Mouse (Mus musculus) neural tube, embryonic 10.5 days (tissue): Measurements from ENCODE around the gene Tmem243.

Experiments used
- DNase-seq: peaks from one replicate; pipeline ENCODE4 v3.0.0-alpha.2; 2017; ENCODE audit warnings: low spot score; ENCODE audit errors: extremely low spot score

Gene Tmem243

DNA sequence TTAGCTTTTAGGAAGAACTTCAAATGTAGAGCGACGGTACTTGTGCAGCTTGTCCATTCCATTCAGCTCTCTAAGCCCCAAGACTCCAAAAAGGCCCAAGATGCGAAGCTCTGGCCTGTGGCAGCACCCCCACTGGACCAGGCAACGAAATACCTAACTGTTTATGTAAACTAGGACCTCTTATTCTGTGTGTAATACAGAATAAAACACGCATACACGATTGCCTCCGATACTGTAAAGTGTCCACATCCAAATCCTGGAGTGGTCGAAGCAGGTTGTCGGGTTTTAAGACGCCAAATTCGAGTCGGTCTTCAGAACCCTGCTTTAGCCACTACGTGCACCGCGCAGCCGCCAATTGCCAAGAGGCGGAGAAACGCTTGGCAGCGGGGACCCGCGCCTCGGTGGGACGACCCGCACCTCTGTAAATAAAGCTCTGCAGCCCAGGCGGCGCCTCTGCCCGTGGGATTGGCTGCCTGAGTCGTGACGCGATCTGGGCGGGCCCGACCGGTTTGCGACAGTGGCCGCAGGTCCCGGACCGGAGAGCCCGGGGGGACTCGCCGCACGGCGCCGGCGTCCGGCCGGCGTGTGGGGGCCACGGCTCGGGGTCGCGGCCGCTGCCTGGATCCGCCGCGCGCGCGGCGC, at the start of gene Tmem243:
TSS of gene Tmem243 (plus strand) at position 462 of the 642 bp plus-strand sequence.
- peak; percentile 94 for DNase-seq

DNA sequence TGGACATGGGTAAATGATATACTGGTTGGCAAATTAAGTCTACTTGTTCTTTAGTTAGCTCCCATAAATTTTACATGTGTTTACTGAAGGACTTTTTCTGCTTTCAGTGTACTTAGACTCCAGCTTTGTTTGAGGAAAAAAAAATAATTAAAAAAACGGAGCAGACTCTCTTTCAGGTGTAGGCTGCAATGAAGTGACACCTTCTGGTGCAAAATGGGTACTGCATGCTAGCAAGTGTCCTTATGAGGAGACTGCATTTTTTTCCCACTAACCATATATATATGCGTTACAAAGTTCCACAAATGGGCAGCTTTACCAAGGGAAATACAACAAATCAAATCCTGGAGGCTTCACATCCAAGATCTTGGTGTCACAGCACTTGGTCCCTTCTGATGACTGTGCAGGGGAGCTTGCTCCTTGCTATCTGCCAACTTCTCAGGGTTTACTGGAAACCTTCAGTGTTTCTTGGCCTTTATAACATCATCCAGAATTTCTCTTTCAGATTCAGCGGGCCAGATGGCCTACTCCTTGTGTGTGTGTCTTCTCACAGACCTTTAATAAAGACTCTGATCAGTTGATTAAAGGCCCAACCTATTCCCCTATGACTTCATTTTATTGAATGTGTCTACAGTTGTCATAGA, 44.3 kb upstream of the Tmem243 start:
- DNase-seq, result peak; percentile 34

DNA sequence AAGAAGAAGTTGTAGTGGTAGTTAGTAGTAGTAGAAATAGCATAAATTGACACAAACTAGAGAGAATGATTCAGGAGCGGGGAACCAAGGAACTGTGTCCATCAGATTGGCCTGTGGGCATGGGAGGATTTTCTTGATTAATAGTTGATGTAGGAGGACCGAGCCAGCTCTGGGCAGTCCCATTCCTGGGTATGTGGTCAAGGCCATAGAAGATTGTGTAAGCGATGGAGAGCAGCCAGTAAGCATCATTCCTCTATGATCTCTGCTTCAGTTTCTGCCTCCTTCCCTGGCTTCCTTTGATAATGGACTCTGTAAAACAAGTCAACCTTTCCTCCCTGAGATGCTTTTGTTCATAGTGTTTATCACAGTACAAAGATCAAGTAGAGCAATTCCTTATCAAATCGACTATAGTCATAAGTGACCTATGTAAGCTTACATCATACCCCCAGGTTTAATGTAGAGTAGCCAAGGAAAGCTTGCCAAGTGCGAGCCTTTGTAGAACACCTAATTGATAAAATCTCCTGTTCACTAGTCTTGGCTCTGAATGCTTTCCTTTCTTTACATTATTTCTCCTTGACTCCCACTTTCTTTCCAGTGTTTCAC, 43.1 kb upstream of the Tmem243 start:
- no peak for DNase-seq

DNA sequence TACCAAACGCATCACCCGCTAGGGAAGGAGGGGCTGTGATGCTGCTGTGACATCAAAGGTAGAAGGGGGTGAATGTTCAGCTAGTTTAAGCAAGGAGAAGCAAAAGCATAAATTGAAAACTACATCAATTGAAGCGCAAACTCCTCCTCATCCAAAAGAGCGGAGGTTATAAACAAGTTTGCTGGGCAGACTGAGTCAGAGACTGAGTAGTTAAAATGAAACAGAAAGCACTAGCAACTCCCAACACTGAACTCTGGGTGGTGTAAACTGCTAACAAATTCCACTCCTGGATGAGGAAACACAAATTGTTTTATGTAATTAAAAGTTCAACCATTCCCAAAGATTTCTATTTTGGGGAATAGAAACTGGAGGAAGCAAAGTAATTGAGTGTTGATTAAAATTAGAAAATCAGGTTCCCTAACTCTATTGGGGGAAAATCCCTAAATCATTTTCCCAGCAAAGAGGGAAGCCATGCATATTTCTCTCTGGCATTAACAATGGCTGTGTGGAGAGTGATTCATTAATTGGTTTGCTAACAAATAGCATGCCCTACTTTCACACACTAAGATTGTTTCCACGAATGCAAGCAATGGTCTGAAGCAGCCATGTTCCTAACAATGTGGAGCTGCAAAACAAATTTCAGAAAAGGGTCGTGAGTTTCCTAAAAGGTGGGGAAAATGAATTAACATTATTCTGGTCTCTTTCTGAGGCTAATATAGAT, 41.0 kb upstream of the Tmem243 start:
- DNase-seq, result no peak

DNA sequence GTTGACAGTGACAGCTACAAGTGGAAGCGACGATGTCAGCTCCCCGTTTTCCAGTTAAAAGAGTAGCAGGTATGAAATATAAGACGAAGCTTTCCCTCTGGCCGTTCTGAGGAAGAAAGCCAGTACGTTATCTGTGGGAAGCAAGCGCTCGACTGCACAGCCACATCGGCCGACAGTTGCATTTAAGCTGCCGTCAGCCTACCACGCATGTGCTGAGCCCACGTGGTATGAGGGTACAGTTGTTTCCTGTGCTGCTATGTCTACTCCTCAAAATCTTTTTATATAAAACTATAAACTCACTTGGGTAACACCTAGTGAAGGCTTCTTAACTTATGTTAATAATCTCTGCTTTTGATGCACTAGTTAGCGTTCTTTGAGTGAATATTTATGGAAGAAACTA, 40.2 kb upstream of the Tmem243 start:
- DNase-seq, result no peak

DNA sequence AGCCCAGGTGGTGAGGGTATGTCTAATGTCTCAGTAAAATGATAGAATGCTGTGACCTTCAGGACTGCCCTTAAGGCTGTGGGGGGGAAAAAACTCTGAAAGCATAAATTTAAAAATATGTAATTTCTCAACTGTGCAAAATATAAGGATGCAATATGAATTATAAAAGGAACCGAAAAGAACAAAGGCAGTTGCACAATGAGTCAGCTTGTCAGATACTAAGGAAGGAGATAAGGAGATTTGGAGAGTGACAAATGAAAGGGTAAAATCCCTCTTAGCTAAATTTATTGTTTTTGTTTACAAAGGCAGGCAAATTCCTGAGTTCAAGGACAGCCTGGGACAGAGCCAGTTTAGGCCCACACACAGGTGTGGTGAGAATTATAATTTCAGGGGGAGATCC, 36.3 kb upstream of the Tmem243 start:
- DNase-seq, result no peak

DNA sequence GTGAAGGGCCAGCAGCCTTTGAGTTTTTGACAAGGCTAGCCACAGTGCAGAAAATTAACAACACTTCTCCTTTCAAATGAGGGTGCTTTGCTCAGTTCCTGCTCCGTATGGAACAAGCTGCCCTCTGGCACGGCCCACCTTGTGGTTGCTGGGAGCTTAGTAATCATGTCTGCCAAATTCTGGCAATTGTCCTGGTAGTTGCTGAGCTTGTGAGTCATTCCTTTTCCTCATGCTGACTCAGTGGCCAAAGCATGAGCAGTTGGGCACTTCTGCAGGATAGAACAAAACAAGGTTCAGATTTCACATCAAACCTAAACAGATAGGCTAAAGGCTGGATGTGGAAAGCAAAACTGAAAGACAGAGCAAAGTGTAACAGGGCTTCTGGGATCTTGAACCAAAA, 31.6 kb upstream of the Tmem243 start:
- DNase-seq, result no peak

DNA sequence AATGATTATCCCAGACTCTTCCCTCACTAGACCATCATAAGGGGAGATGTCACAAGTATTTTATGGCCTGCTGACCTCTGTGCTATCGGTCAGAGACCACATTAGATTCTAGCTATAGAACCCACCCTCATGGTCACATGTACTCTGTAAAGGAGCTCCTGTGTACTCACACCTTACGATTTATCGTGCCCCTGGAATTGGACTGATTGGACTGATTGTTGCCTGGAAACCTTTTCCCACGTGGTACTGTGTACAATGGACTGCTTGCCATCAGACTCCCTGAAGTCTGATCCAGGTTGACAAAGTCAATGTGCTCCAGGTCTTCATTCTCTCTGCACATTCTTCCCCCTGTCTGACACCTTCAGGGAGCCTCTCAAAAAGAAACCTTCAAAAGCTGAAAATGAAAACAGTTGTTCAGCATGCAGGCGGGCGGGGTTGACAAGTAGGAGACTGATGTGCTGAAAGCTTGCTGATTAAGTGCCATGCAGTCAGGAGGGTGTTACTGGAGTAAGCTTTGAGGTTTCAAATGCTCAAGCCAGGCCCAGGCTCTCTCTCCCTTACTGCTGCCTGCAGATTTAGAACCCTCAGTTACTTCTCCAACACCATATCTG, 30.8 kb upstream of the Tmem243 start:
- no peak for DNase-seq

DNA sequence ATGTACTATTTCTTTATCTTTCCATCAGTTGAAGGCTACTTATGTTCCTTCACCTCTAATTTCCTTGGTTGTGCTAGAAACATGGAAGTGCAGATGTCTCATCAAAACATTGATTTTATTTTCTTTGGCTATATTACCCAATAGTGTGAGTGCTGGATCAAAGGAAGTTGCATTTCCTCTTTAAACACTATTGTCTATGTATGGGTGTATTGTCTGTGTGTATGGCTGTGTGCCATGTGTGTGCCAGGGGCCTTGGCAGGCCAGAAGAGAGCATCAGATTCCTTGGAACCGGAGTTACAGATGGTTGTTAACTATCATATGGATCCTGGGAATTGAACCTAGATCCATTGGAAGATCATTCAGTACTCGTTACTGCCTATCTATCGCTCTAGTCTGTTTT, 29.1 kb upstream of the Tmem243 start:
- no peak for DNase-seq

DNA sequence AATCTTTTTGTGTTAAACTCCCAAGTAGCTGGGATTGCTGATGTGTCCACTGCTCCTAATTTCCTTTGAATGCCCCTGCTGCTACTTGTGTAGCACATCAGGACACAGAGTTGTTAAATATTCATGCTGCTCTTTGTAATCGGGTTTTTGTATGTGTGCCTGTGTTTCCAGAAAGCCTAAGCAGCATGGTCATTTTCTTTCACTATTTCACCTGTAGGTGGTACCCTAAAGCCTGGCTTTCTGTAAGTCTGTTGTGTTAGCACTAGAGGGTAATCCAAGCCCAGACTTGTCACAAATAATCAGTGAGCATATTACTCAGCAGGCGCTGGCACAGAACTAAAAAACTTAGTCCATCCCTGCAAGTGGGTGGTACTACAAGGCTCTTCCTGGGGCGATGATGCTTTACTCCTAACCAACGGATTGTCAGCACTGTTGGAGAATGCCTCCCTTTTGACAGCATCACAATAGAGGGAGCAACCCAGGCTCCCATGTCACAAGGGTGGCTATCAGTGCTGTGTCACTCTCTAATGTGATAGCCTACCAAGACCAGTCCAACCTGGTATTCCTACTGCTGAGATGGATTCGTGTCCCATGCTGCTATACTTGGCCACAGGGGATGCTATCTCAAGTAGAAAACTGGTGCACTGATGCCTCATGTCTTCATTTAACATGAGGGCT, 27.2 kb upstream of the Tmem243 start:
- no peak for DNase-seq

DNA sequence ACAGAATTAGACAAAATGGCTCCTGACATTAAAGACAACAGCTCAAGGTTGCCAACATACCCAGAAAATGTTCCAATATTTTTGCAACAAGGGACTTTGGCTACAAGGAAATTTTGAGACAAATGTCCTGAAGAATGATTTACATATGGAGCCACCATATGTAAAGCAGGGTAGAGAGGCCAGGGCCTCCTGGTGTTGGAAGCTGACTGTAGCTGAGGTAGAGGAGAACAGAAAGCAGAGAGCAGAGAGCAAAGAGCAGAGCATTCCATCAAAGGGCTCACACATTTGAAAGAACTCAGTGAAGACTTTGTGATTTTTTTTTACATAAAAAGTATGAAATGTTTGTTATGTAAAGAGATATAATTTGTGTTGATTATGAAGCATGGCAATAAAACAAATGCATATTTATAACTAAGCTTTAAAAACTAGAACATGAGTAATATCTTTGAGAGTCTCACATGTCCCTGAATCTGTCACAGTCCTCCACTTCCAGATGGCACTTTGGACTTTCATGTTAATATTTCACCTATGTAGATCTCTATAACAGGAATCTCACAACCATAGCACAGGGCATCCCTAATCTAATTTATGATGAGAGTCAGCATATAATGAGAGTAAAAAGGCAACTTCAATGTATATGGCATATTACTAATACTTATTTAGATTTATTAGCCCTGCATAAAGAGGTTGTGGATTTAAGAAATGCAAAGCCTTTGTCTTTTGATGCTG, 20.5 kb upstream of the Tmem243 start:
- no peak for DNase-seq

DNA sequence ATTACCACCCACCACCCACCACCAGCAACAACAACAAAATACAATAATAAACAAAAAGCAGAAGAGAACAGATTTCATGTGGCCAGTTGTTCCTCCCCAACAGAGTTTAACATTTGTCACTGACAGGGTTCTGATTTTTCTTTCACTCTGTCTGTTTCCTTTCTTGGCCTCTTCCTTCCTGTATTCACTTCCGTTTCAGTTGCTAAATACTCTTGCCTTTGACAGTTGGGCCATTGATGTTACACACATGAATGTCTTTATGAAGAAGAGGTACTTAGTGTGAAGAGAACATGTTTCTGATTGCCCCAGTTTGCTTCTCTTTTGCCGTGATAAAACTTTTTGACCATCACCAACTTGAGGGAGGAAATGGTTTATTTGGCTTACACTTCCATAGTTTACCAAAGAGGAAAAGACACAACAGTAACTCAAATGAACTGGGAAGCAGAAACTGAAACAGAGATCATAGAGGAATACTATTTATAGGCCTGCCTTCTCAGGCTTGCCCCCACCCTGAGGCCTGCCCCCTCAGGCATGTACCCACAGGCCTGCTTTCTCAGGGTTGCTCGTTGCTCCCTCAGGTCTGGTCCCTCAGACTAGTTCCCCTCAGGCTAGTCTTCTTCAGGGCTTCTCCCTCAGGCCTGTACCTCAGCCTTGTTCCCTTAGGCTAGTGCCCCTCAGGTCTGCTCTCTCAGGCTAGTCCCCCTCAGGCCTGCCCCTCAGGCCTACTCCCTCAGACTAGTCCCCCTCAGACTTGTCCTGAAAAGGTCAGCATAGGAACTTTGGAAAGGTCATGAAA, 13.3 kb upstream of the Tmem243 start:
- DNase-seq, result no peak

DNA sequence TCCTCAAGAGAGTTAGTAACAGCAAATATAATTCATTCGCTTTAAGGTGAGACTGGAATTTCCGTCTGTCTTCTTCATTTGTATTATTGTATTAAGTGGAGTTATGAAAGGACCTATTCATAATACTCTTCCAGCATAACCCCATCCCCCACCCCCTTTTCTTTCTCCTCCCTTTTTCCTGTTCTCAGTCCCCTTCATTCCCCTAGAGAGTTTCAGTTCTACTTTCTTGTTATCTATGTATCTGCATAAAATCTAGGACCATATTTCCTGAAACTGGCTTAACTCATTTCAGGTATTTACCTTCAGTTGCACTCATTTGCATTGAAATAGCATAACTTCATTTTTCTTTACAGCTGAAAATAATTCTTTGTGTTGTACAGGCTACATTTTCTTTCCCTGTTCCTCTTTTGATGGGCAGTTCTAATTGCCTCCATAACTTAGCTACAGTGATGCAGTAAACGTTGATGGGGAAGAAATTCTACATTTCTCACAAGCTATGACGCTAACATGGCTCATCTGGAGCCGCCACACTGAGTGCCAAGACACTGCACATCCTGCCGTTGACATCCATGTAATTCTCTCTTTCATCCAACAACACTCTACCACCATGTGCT, 9.9 kb upstream of the Tmem243 start:
- DNase-seq, result no peak

DNA sequence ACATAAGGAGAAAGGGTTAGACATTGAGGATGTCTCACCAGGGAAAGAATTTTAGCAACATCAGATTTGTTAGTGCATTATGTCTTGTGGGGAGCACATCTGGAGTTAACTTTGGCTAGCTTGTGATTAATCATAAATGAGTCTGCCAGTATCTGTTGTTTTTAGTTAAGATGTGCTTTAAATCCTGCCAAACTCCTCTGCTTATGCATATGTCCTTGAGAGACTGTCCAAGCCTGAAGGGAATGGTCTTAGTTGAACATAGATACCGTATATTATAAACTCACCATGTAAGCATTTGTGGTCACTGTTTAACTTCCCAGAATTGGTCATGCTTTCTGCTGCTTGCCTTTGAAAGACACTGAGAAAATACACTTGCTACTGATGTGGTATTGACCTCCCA, 7.8 kb upstream of the Tmem243 start:
- DNase-seq, result no peak

DNA sequence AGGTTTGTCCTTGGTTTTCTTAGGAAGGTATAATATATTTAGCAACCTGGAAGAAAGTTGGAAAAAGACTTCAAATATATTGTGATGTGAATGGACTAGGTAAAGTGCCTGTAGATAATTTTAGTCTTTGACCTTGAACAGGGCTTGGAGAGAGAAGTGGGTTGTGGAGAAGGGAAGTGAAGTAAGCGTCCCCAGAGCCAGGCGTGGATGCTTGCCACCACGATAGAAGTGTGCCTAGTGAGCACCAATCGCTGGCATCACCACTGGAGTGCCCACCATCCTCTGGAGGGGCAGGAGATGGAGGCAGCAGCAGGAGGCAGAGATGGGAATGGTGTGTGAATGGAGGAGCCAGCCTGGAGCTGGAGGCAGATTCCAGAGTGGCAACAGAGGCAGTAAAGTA, 7.0 kb upstream of the Tmem243 start:
- DNase-seq, result no peak

DNA sequence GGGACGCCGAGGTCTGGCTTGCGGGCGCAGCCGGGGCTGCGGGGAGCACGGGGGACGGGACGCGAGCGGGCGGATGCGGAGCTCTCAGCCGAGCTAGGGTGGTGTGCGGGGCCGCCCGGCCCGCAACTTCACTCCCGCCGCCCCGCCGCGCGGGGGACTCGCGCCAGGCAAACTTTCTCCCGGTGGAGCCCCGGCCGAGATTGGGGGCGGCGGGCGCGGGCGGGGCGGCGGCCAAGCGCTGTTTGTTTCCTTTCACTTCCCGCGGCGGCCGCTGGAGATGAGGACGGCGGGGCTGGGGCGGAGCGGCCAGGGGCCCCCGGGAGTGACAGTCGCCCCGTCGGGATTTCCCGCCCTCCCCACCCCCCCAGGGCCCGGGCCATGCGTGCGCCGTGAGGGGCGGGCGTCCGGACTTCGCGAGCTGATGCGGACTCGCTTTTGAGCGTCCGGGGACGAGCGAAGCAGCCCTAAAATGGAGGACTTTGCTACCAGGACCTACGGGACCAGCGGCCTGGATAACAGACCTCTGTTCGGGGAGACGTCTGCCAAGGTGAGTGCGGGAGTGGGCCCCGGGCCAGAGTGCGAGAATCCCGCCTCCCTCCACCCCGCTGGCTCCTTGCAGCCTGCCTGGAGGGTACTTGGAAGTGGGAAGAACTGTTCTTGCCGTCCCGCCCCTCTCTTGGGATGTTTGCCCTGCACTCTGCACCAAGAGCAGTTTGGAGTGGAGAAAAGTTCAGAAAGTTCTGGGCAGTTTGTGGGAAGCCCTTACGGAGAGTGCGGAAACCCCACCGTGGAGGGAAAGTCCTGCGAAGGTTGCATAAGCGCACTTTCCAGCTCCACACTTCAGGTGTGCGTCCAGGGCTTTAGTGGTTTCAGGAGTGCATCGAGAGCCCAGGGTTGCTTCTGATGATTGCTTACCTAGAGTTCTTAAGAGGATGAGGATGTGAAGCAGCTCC, 657 bp downstream of the Tmem243 start:
- DNase-seq, result peak; percentile 73

DNA sequence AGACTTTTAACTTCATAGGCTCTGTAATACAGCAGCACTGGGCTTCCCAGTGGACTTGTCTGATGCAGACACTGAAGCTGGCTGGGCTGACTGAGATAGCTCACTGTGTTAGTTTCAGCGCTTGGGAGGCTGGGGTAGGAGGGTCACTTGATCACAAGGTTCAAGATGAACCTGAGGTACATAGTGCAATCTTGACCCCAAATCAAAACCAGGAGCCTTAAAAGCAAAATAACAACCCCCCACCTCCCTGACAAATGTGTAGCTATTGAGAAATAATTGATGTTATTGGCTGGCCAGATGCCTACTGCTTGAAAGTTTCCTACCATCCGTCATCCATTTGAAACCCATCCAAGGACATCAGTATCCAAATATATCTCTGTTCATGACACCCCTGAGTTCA, 2.2 kb downstream of the Tmem243 start:
- no peak for DNase-seq

DNA sequence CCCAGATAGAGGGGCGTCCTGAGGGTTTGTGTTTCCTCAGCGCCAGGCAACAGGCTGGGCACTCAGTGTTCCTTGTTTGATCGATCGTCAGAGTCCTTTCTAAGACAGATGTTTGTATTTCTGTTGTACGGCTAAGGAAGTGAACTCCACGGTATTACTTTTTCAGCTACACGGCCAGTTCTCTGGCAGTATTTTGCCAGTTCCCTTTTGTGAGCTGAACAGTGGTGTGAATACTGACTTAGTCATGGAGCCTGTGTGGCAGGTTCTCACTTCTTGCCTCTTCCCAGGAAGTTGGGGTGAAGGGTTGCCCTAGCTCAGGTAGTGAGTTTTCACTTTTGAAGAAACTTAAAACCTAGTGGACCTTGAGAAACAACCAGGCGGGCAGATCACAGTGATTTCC, 3.5 kb downstream of the Tmem243 start:
- no peak for DNase-seq
